Mouse (Mus musculus): Measurements from ENCODE around the gene Sez6l. TPM values are rescaled to one million over a fixed set of nuclear protein-coding genes. Genes with fewer than 3 reads are reported as not detected.

Gene Sez6l
- polyA plus RNA-seq, 1 experiment from 2014 or later: 46.3 TPM

DNA sequence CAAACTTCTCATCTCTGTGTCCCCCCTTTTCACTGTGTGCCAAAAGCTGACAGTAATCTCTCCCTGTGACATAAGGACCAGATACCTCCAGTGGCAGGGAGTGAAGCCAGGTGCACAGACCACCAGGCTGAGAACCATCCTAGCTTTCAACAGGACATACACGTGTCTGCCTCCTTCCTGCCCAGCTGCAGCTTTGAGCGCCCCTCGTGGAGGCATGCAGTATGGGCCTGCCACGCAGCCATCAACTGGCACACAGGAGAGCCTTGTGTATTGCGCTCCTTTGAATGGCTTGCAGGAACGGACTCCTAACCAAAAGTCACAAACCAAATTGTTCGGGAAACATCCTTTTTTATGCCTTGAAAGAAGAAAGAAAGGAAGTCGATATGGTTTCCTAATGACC lies 3.1 kb downstream of the Sez6l start:
- peak; percentile 91 for DNase-seq
- Histone ChIP-seq H3K36me3 (ENCODE audit: control insufficient read depth, insufficient read depth, low read length) (no peaks in the 10 kb centered on the region), H3K4me3 (replicated peaks; ENCODE audit: low read depth, low read length) (peak overlapping the region; percentile 68), H3K27ac (replicated peaks; ENCODE audit: low read depth, low read length) (no peak overlapping the region), H3K27me3 (ENCODE audit: control insufficient read depth, insufficient read depth, low read length) (peaks cover 12% of the 10 kb centered on the region; the same call in 1 of the 2 replicates), H3K4me1 (ENCODE audit: control insufficient read depth, insufficient read depth, low read length) (peaks cover 37% of the 10 kb centered on the region), H3K9me3 (ENCODE audit: control insufficient read depth, low read length) (no peaks in the 10 kb centered on the region), H3K9ac (replicated peaks; ENCODE audit: low read length) (no peak overlapping the region; the same call in 1 of the 2 replicates), H3K4me2 (ENCODE audit: low read length) (peak overlapping the region; percentile 71)
- ATAC-seq (ENCODE audit: low FRiP score, low TSS enrichment): peak; percentile 44; the same call in 1 of the 2 replicates
- WGBS: 6% methylated on average over 8 of the region's 8 CpGs

GRCm38 (mm10) chr5:112572217-112572616 lies 4.8 kb downstream of the Sez6l start:
- Histone ChIP-seq H3K27me3 (ENCODE audit: control insufficient read depth, insufficient read depth, low read length) (peaks cover 12% of the 10 kb centered on the region; the same call in 1 of the 2 replicates), H3K36me3 (ENCODE audit: control insufficient read depth, insufficient read depth, low read length) (no peaks in the 10 kb centered on the region), H3K4me3 (replicated peaks; ENCODE audit: low read depth, low read length) (no peak overlapping the region), H3K27ac (replicated peaks; ENCODE audit: low read depth, low read length) (no peak overlapping the region), H3K4me2 (ENCODE audit: low read length) (no peak overlapping the region), H3K4me1 (ENCODE audit: control insufficient read depth, insufficient read depth, low read length) (peaks cover 24% of the 10 kb centered on the region; the same call in 1 of the 2 replicates), H3K9me3 (ENCODE audit: control insufficient read depth, low read length) (no peaks in the 10 kb centered on the region), H3K9ac (replicated peaks; ENCODE audit: low read length) (no peak overlapping the region)
- ATAC-seq (ENCODE audit: low FRiP score, low TSS enrichment) (no peak), DNase-seq (no peak)
- 71% methylated on average over 2 of the region's 2 CpGs for WGBS

GRCm38 (mm10) chr5:112565489-112565888 lies 11.5 kb downstream of the Sez6l start:
- no peak overlapping the region for H3K9ac ChIP-seq (replicated peaks; ENCODE audit: low read length)

DNA sequence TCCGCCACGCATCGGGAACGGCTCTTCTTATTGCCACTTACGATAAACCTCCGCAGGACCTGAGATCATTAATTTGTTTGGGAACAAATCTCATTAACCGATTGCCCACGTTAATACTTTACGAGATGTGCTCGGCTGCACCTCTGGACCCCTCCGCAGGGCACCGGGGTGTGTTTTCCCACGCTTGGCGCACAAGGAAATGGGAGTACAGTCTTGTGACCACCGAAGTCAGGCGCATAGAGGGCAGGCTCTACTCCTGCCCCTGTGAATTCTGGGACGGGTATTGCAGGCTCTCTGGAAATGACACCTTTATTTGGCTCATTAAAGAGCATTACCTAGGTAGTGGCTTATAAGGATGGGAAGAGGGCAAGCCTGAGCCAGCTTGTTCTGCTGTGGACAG lies 11.9 kb downstream of the Sez6l start:
- Histone ChIP-seq H3K9me3 (ENCODE audit: control insufficient read depth, low read length) (no peaks in the 10 kb centered on the region), H3K4me1 (ENCODE audit: control insufficient read depth, insufficient read depth, low read length) (peaks cover 32% of the 10 kb centered on the region), H3K4me3 (replicated peaks; ENCODE audit: low read depth, low read length) (no peak overlapping the region), H3K36me3 (ENCODE audit: control insufficient read depth, insufficient read depth, low read length) (no peaks in the 10 kb centered on the region), H3K9ac (replicated peaks; ENCODE audit: low read length) (no peak overlapping the region), H3K27ac (replicated peaks; ENCODE audit: low read depth, low read length) (no peak overlapping the region), H3K4me2 (ENCODE audit: low read length) (no peak overlapping the region), H3K27me3 (ENCODE audit: control insufficient read depth, insufficient read depth, low read length) (no peaks in the 10 kb centered on the region)
- no peak for ATAC-seq (ENCODE audit: low FRiP score, low TSS enrichment)
- 87% methylated on average over 17 of the region's 17 CpGs for WGBS
- no peak for DNase-seq

More at GRCm38 (mm10) chr5:112565489-112565888, 11.5 kb downstream of the Sez6l start:
- Histone ChIP-seq H3K27ac (replicated peaks; ENCODE audit: low read depth, low read length) (no peak overlapping the region), H3K36me3 (ENCODE audit: control insufficient read depth, insufficient read depth, low read length) (no peaks in the 10 kb centered on the region), H3K4me1 (ENCODE audit: control insufficient read depth, insufficient read depth, low read length) (peaks cover 31% of the 10 kb centered on the region), H3K4me3 (replicated peaks; ENCODE audit: low read depth, low read length) (no peak overlapping the region), H3K9me3 (ENCODE audit: control insufficient read depth, low read length) (no peaks in the 10 kb centered on the region), H3K27me3 (ENCODE audit: control insufficient read depth, insufficient read depth, low read length) (no peaks in the 10 kb centered on the region), H3K4me2 (ENCODE audit: low read length) (no peak overlapping the region)
- 35% methylated on average over 8 of the region's 8 CpGs for WGBS
- DNase-seq: no peak
- ATAC-seq (ENCODE audit: low FRiP score, low TSS enrichment): no peak

DNA sequence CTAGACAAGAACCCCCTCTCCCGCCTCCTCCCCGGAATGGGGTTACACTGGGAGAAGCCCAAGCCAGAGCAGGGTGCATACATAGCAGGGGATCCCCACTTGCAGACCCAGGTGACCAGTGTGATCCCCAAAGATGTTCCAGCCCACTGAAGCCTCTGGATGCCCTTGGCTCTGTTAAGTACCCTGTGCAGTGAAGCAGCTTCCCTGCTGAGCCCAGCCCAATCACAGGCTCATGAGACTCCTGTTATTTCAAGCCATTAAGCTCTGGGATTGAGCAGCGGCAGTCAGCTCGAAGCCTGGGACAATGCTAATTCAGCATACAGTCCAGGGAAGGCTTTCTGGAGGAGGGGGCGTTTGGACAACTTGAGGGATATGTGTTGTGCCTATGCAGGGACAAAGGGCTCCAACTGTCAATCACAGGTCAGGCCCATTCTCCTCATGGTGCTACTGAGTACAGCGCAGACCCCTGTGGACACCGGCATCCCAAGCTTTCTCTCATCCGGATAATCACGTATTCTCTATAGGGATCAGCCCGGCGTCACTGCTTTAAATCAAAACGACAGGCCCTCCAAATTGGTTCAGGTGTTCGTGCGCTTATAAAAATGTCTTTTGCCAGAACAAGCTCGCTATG lies 16.0 kb downstream of the Sez6l start:
- WGBS: 17% methylated on average over 15 of the region's 15 CpGs
- Histone ChIP-seq H3K27me3 (ENCODE audit: control insufficient read depth, insufficient read depth, low read length) (no peaks in the 10 kb centered on the region), H3K4me1 (ENCODE audit: control insufficient read depth, insufficient read depth, low read length) (peaks cover 29% of the 10 kb centered on the region), H3K9ac (replicated peaks; ENCODE audit: low read length) (no peak overlapping the region), H3K4me2 (ENCODE audit: low read length) (peak overlapping the region; percentile 1), H3K36me3 (ENCODE audit: control insufficient read depth, insufficient read depth, low read length) (no peaks in the 10 kb centered on the region), H3K4me3 (replicated peaks; ENCODE audit: low read depth, low read length) (no peak overlapping the region), H3K9me3 (ENCODE audit: control insufficient read depth, low read length) (no peaks in the 10 kb centered on the region), H3K27ac (replicated peaks; ENCODE audit: low read depth, low read length) (peak overlapping the region; percentile 73)
- ATAC-seq (ENCODE audit: low FRiP score, low TSS enrichment) (peak; percentile 34; the same call in 1 of the 2 replicates), DNase-seq (peak; percentile 58)

- no peaks in the 10 kb centered on the region for H3K27me3 ChIP-seq (ENCODE audit: control insufficient read depth, insufficient read depth, low read length)
- H3K4me2 ChIP-seq (ENCODE audit: low read length): no peak overlapping the region
- no peak overlapping the region for H3K9ac ChIP-seq (replicated peaks; ENCODE audit: low read length)
- no peak overlapping the region for H3K4me3 ChIP-seq (replicated peaks; ENCODE audit: low read depth, low read length)
- no peaks in the 10 kb centered on the region for H3K9me3 ChIP-seq (ENCODE audit: control insufficient read depth, low read length)
- ATAC-seq (ENCODE audit: low FRiP score, low TSS enrichment) (no peak), DNase-seq (no peak)
- H3K4me1 ChIP-seq (ENCODE audit: control insufficient read depth, insufficient read depth, low read length): peaks cover 23% of the 10 kb centered on the region
- 0 out of 2 replicates have a peak overlapping the region, but pooled peaks have one; percentile 73 for H3K27ac ChIP-seq (replicated peaks; ENCODE audit: low read depth, low read length)
- 74% methylated on average over 16 of the region's 16 CpGs for WGBS
- no peaks in the 10 kb centered on the region for H3K36me3 ChIP-seq (ENCODE audit: control insufficient read depth, insufficient read depth, low read length)
Observed at GRCm38 (mm10) chr5:112560139-112560538, 16.8 kb downstream of the Sez6l start.

DNA sequence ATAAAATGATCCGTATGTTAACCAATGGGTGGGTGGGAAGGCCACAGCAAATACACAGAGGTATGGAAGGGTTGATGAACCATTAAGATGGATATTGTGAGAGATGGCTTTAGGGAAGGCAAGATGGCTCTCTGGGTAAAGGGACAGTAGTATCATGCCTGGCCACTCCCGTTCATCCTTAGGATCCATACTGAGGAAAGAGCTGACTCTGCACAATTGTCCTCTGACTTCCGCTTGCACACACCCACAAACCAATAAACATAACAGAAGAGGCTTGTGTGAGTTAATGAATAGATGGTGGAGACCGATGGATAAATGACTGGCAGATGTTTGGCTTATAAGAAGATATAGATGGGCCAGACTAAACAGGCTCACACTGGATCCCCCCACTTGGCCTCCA lies 19.6 kb downstream of the Sez6l start:
- Histone ChIP-seq H3K9me3 (ENCODE audit: control insufficient read depth, low read length) (no peaks in the 10 kb centered on the region), H3K4me1 (ENCODE audit: control insufficient read depth, insufficient read depth, low read length) (peaks cover 28% of the 10 kb centered on the region), H3K27ac (replicated peaks; ENCODE audit: low read depth, low read length) (no peak overlapping the region), H3K4me2 (ENCODE audit: low read length) (no peak overlapping the region), H3K9ac (replicated peaks; ENCODE audit: low read length) (no peak overlapping the region), H3K27me3 (ENCODE audit: control insufficient read depth, insufficient read depth, low read length) (no peaks in the 10 kb centered on the region), H3K4me3 (replicated peaks; ENCODE audit: low read depth, low read length) (no peak overlapping the region), H3K36me3 (ENCODE audit: control insufficient read depth, insufficient read depth, low read length) (no peaks in the 10 kb centered on the region)
- ATAC-seq (ENCODE audit: low FRiP score, low TSS enrichment) (no peak), DNase-seq (no peak)
- 90% methylated on average over 4 of the region's 4 CpGs for WGBS

- Histone ChIP-seq H3K4me2 (ENCODE audit: low read length) (no peak overlapping the region), H3K4me3 (replicated peaks; ENCODE audit: low read depth, low read length) (no peak overlapping the region), H3K4me1 (ENCODE audit: control insufficient read depth, insufficient read depth, low read length) (peaks cover 28% of the 10 kb centered on the region), H3K9me3 (ENCODE audit: control insufficient read depth, low read length) (no peaks in the 10 kb centered on the region), H3K9ac (replicated peaks; ENCODE audit: low read length) (no peak overlapping the region), H3K27me3 (ENCODE audit: control insufficient read depth, insufficient read depth, low read length) (no peaks in the 10 kb centered on the region), H3K27ac (replicated peaks; ENCODE audit: low read depth, low read length) (no peak overlapping the region), H3K36me3 (ENCODE audit: control insufficient read depth, insufficient read depth, low read length) (no peaks in the 10 kb centered on the region)
- WGBS: 81% methylated on average over 3 of the region's 3 CpGs
- ATAC-seq (ENCODE audit: low FRiP score, low TSS enrichment) (no peak), DNase-seq (no peak)
Observed at GRCm38 (mm10) chr5:112556640-112557039, 20.3 kb downstream of the Sez6l start.

GRCm38 (mm10) chr5:112554508-112554907 lies 22.5 kb downstream of the Sez6l start:
- Histone ChIP-seq H3K9ac (replicated peaks; ENCODE audit: low read length) (no peak overlapping the region), H3K9me3 (ENCODE audit: control insufficient read depth, low read length) (no peaks in the 10 kb centered on the region), H3K36me3 (ENCODE audit: control insufficient read depth, insufficient read depth, low read length) (no peaks in the 10 kb centered on the region), H3K4me2 (ENCODE audit: low read length) (no peak overlapping the region), H3K4me1 (ENCODE audit: control insufficient read depth, insufficient read depth, low read length) (peaks cover 36% of the 10 kb centered on the region), H3K27ac (replicated peaks; ENCODE audit: low read depth, low read length) (no peak overlapping the region), H3K4me3 (replicated peaks; ENCODE audit: low read depth, low read length) (no peak overlapping the region), H3K27me3 (ENCODE audit: control insufficient read depth, insufficient read depth, low read length) (no peaks in the 10 kb centered on the region)
- ATAC-seq (ENCODE audit: low FRiP score, low TSS enrichment) (no peak), DNase-seq (no peak)
- 72% methylated on average over 10 of the region's 10 CpGs for WGBS
